9 mouse cellular contexts compared by ENCODE assay signal in the genomic region with DNA sequence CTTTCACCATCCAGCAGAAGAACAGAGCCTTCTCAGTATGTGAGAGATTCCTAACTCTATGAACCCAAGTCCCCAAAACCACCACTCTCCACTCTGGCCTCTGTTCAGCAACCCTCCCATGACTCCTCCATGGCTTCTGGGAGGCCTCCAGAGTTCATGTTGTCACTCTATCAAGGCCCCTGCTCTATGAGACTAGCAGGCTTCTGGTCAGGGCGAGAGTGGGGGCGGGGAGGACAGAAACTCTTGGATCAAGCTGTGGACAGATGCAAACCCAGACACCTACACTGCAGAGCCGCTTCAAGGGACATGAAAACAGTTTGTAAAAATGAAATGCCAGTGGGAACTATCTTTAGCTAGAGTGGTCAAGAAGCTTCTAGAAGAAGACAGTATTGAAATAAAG.
"Had no signal": no experiment of that assay in that cellular context is flagged by ENCODE, and none has a peak within 500 bp of the region (broad histone marks: within the 10 kb centered on the region; RNA-seq: fewer than 3 reads in every experiment).

No protein-coding gene starts in this region.

- DNase-seq: gastrocnemius, adult 2 months; gastrocnemius, postnatal 10 days; gastrocnemius, postnatal 25 days; heart, adult 2 months; kidney, adult 2 months; kidney, postnatal 14 days; kidney, postnatal 36 days; liver; liver, embryonic 13.5 days had no signal
